Mouse (Mus musculus): ENCODE measurements around the gene Cacna1c.

GRCm38 (mm10) chr6:118884073-118884551 lies 312.1 kb downstream of the Cacna1c start:
- TF ChIP-seq POLR2A (IDR thresholded peaks at IDR 0.05; ENCODE audit: borderline replicate concordance, insufficient read depth, low read length) (no peak), CTCF (IDR thresholded peaks at IDR 0.05; ENCODE audit: borderline replicate concordance, insufficient read depth, low read depth, low read length) (no peak)
